Mouse (Mus musculus) intestine, postnatal 0 days (tissue): ENCODE results near the gene Tmem130. TPM values are rescaled to one million over a fixed set of nuclear protein-coding genes. Genes with fewer than 3 reads are reported as not detected.

Experiments used
- ATAC-seq: fragments of 200-750 bp; cut with Nextera tagmentation; 2 replicates; pipeline ENCODE4 v1.8.0; 2017; ENCODE audit warnings: mild to moderate bottlenecking, moderate TSS enrichment, moderate library complexity
- H3K27ac ChIP-seq: fragments of 300-500 bp; sonication (generic); 2 replicates; pipeline ENCODE4 v1.5.1; 2014; ENCODE audit warnings: mild to moderate bottlenecking, low read depth, low read length, moderate library complexity
- H3K27me3 ChIP-seq: fragments of 300-500 bp; sonication (generic); replicated peaks from 2 replicates; pipeline ENCODE4 v1.6.1; 2014; ENCODE audit warnings: low read length, mixed read lengths; ENCODE audit not compliant: control insufficient read depth, insufficient read depth
- H3K36me3 ChIP-seq: fragments of 300-500 bp; sonication (generic); 2 replicates; pipeline ENCODE4 v1.6.1; 2014; ENCODE audit warnings: mild to moderate bottlenecking, moderate library complexity; ENCODE audit not compliant: control insufficient read depth, insufficient read depth
- H3K4me1 ChIP-seq: fragments of 300-500 bp; sonication (generic); replicated peaks from 2 replicates; pipeline ENCODE4 v1.6.1; 2014; ENCODE audit warnings: antibody characterized with exemption, low read length, mixed read lengths; ENCODE audit not compliant: control insufficient read depth, insufficient read depth
- H3K4me2 ChIP-seq: fragments of 300-500 bp; sonication (generic); replicated peaks from 2 replicates; pipeline ENCODE4 v1.6.1; 2014; ENCODE audit warnings: low read depth, mild to moderate bottlenecking, moderate library complexity
- H3K4me3 ChIP-seq: fragments of 300-500 bp; sonication (generic); 2 replicates; pipeline ENCODE4 v1.5.1; 2014; ENCODE audit warnings: low read depth, low read length
- H3K9ac ChIP-seq: fragments of 300-500 bp; sonication (generic); 2 replicates; pipeline ENCODE4 v1.6.1; 2014; ENCODE audit warnings: mild to moderate bottlenecking, low read depth, low read length
- H3K9me3 ChIP-seq: fragments of 300-500 bp; sonication (generic); 2 replicates; pipeline ENCODE4 v1.6.1; 2016; ENCODE audit warnings: mixed run types; ENCODE audit not compliant: control insufficient read depth
- CTCF ChIP-seq: sonication (generic); IDR thresholded peaks from 2 replicates; pipeline ENCODE4 v1.5.1; 2016; ENCODE audit warnings: low read depth, mild to moderate bottlenecking, control low read depth, antibody characterized with exemption, moderate library complexity
- WGBS: fragments of 180-500 bp; shearing (Covaris S2); extraction: QIAGEN DNeasy Blood & Tissue Kit; methylation state at CpG from one replicate; pipeline ENCODE4 v1.1.7; 2014; 5-methylcytosine and 5-hydroxymethylcytosine counted together
- polyA plus RNA-seq: library from polyadenylated mRNA; unstranded; fragments of >200 nt; fragmentation: Nextera tagmentation; extraction: Ambion mirVana; gene quantifications from 2 replicates; pipeline ENCODE4 v1.2.1, GENCODE M21; 2015

Tmem130 gene
- polyA plus RNA-seq, 1 experiment from 2014 or later: 2.4 TPM

DNA sequence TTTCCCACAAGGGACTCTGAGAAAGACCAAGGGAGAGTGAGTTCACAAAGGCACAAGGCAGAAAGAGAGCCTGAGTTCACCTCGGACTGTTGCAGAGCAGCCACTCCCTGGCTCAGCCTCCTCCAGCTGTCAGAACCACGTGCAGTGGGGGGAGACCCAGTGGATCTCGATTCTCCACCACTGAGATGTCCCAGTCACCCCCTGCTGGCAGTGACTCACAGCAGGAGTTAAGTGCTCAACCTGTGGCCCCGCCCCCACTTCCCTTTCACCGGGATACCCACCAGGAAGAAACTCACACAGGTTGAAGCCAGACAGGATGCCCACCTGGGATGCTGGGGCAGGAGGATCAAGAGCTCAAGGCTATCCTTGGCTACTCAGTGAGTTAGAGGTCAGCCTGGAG lies 9.2 kb downstream of the Tmem130 start:
- Histone ChIP-seq H3K27ac (no peak overlapping the region), H3K9ac (no peak overlapping the region), H3K4me2 (no peak overlapping the region; the same call in 1 of the 2 replicates), H3K27me3 (no peaks in the 10 kb centered on the region), H3K4me3 (no peak overlapping the region), H3K36me3 (no peaks in the 10 kb centered on the region), H3K4me1 (peaks cover 4% of the 10 kb centered on the region; the same call in 1 of the 2 replicates), H3K9me3 (no peaks in the 10 kb centered on the region)
- peak; percentile 36 for TF ChIP-seq CTCF
- 3% methylated on average over 5 of the region's 5 CpGs for WGBS
- peak; percentile 45; the same call in 1 of the 2 replicates for ATAC-seq

DNA sequence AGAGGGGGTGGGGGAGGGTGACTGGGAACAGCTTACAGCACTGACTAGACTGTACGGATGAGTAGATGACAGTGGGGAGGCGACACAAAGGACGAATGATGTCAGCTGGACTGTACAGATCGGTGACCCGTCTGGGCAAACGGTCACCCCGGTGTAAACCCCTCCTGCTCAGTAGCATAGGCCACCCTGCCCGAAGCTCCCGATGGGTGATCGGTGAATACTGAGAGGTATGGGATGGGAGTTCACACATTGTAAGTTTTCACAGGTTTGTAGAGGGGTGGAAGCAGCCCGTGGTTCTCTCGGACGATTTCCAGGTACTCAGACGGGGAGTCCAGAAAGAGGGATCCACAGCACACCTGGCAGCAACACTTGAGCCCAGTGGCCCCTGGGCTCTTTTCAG lies 24.5 kb downstream of the Tmem130 start:
- H3K4me2 ChIP-seq: no peak overlapping the region
- H3K9me3 ChIP-seq: no peaks in the 10 kb centered on the region
- no peak overlapping the region for H3K27ac ChIP-seq
- no peak for TF ChIP-seq CTCF
- no peaks in the 10 kb centered on the region for H3K4me1 ChIP-seq
- no peaks in the 10 kb centered on the region for H3K27me3 ChIP-seq
- WGBS: 91% methylated on average over 14 of the region's 14 CpGs
- ATAC-seq: no peak
- H3K4me3 ChIP-seq: no peak overlapping the region
- H3K36me3 ChIP-seq: no peaks in the 10 kb centered on the region
- H3K9ac ChIP-seq: no peak overlapping the region

DNA sequence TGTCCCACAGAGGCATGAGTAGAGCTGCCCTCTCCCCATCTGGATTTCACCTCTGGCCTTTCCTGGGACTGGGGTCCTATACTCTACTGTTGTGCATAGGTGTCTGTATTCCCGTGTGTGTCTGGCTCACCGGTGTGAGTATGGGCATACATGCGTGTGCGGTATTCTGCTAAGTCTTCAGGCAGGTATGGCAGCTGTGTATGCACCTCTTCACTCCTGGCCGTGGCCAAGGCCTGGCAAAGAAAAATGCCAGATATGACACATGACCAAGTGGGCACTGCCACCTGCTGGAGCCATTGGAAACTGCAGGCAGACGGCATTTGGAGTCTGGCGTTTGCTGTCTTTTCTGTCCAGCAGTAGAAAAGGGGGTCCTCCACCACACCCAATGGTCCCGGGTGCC lies 26.7 kb downstream of the Tmem130 start:
- TF ChIP-seq CTCF: peak; percentile 92
- no peaks in the 10 kb centered on the region for H3K27me3 ChIP-seq
- no peak overlapping the region for H3K4me2 ChIP-seq
- no peaks in the 10 kb centered on the region for H3K36me3 ChIP-seq
- H3K9me3 ChIP-seq: no peaks in the 10 kb centered on the region
- WGBS: 37% methylated on average over 8 of the region's 8 CpGs
- H3K27ac ChIP-seq: no peak overlapping the region
- no peaks in the 10 kb centered on the region for H3K4me1 ChIP-seq
- no peak overlapping the region for H3K4me3 ChIP-seq
- ATAC-seq: no peak
- H3K9ac ChIP-seq: no peak overlapping the region

DNA sequence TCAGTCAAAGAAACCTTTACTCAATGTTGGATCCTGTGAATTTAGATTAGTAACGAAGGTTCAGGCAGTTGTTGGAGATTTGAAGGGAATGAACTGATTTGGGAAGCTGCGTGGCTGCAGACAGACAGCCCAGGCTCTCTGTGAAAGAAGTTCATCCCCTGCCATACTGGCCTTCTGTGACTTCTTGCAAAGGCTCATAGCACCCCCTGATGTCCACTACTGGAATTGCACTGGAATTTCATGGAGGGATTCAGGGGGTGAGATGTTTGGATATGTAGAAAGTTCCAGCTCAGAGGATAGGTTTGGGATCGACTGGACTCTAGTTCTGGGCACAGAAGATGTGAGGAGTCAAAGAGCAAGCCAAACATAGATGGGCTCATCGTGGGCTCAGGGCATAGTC lies 27.7 kb downstream of the Tmem130 start:
- no peaks in the 10 kb centered on the region for H3K9me3 ChIP-seq
- no peaks in the 10 kb centered on the region for H3K27me3 ChIP-seq
- no peak overlapping the region for H3K4me3 ChIP-seq
- no peak overlapping the region for H3K4me2 ChIP-seq
- H3K9ac ChIP-seq: no peak overlapping the region
- no peak for ATAC-seq
- no peak overlapping the region for H3K27ac ChIP-seq
- no peaks in the 10 kb centered on the region for H3K4me1 ChIP-seq
- 32% methylated on average over 4 of the region's 4 CpGs for WGBS
- no peaks in the 10 kb centered on the region for H3K36me3 ChIP-seq
- TF ChIP-seq CTCF: peak; percentile 91

DNA sequence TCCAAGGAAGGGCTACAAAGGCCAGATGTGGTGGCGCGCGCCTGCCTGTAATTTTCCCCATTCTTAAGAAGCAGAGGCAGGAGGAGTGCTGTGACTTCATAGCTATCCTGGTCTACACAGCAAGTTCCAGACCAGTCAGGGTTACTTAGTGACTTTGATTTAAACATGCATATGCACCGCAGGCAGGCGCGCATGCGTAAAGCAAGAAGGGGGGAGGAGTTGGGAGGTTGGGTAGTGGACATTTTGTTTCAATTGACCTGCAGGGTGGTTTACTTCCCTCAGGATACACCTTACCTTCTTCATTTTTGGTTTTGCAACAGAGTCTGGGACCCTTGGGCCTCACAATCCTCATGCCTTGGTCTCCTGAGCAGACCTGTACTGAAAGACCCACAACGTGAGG lies 32.4 kb downstream of the Tmem130 start:
- no peaks in the 10 kb centered on the region for H3K9me3 ChIP-seq
- H3K4me3 ChIP-seq: no peak overlapping the region
- H3K27me3 ChIP-seq: no peaks in the 10 kb centered on the region
- H3K36me3 ChIP-seq: no peaks in the 10 kb centered on the region
- H3K9ac ChIP-seq: no peak overlapping the region
- H3K4me1 ChIP-seq: no peaks in the 10 kb centered on the region
- H3K4me2 ChIP-seq: no peak overlapping the region
- TF ChIP-seq CTCF: no peak
- no peak overlapping the region for H3K27ac ChIP-seq
- ATAC-seq: no peak
- whole genome bisulfite sequencing: 84% methylated on average over 8 of the region's 8 CpGs

DNA sequence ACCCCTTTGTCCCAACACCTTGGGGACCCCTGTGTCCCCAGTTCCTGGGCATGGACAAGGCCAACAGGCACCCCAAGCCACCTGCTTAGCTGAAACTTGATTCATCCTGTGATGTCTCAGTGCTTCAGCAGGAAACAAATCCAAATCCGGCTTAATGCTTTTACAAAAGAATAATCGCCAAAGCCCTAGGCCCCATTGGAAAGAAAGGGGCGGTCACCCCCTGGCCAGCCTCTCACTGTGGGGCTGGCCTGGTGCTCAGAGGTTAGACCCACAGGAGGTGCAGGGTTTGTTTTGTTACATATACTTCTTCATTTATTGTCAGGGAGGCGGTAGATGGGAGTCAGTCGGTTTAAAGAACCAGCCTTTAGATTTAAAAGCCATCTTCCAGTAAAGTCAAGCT lies 33.4 kb downstream of the Tmem130 start:
- no peak overlapping the region for H3K9ac ChIP-seq
- no peaks in the 10 kb centered on the region for H3K27me3 ChIP-seq
- no peaks in the 10 kb centered on the region for H3K36me3 ChIP-seq
- no peak overlapping the region for H3K27ac ChIP-seq
- no peak for TF ChIP-seq CTCF
- H3K4me3 ChIP-seq: no peak overlapping the region
- no peaks in the 10 kb centered on the region for H3K9me3 ChIP-seq
- H3K4me2 ChIP-seq: no peak overlapping the region
- WGBS: 61% methylated on average over 5 of the region's 5 CpGs
- H3K4me1 ChIP-seq: no peaks in the 10 kb centered on the region
- no peak for ATAC-seq

DNA sequence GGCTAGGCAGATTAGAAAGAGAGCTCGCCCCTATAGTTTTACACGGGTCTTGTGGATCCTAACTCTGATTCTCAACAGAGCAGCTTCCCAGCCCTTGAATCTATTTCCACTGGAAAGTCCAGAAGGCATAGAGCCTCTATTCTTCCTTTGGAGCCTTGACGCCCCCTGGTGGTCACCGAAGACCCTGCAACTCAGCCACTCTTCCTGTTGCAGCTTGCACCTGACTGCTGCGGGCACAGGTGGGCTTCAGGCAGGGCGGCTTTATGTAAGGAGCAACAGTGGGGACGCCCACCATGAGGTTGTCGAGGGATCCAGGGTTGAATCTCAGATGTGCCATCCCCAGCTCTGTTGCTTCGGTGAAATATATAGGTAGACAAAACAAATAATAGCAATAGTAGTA lies 34.5 kb downstream of the Tmem130 start:
- no peaks in the 10 kb centered on the region for H3K4me1 ChIP-seq
- 5% methylated on average over 9 of the region's 9 CpGs for WGBS
- no peak for ATAC-seq
- no peak overlapping the region for H3K9ac ChIP-seq
- no peaks in the 10 kb centered on the region for H3K27me3 ChIP-seq
- no peak overlapping the region for H3K4me3 ChIP-seq
- H3K27ac ChIP-seq: no peak overlapping the region
- H3K4me2 ChIP-seq: no peak overlapping the region
- no peaks in the 10 kb centered on the region for H3K36me3 ChIP-seq
- TF ChIP-seq CTCF: peak; percentile 93
- no peaks in the 10 kb centered on the region for H3K9me3 ChIP-seq
